9 mouse cellular contexts compared by ENCODE assay signal in the genomic region with DNA sequence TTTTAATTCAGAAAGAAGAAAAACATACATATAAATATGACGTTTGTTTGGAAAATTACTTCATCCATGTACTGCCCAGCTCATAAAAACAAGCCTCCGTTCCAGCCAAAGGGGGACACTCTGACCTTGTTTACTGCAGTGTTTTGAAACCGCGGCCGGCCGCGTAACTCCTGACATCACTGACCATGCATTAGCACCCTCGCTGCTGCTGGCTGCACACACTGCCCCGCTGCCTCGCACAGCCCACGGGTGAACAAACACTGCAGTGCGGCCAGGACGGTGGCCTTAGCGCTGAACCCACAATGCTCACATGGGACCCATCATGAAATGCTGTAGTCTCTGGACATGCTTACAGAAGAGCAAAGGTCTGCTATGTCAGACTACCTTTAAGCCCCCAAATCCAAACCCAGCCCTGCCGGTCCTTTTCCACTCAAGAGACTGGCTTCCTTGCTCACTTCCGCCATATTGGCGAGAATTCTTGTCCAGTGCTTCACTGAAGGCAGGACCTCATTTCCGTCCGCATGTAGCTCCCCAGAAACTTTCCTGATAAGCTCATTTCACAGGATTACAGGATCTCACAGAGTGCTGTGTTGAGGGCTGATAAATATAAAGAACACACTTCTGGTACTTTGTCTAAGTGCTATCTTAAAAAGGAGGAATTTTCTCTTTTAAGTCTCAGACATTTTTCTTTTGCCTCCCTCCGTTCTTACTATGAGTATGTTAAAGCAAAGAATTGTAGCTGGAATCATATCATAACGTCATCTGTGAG.
A peak's percentile ranks its signal among the peaks of the same experiment; 100 is the strongest.
DNase-seq lines count a peak whose midpoint lies in the region; ATAC-seq and TF ChIP-seq lines count a peak whose summit lies in the region.
"Had no signal": no experiment of that assay in that cellular context is flagged by ENCODE, and none has a peak within 500 bp of the region (broad histone marks: within the 10 kb centered on the region; RNA-seq: fewer than 3 reads in every experiment).

No protein-coding gene starts in this region.

- H3K9ac ChIP-seq in heart, embryonic 13.5 days, result no peak overlapping the region
- peak overlapping the region; percentile 25; the same call in 1 of the 2 replicates for H3K9ac ChIP-seq in liver, embryonic 14.5 days (replicated peaks)

- peak overlapping the region; percentile 23 for H3K4me3 ChIP-seq in left cerebral cortex, adult 2 months
- no peak overlapping the region for H3K4me3 ChIP-seq in heart, embryonic 13.5 days
- H3K4me3 ChIP-seq in liver, embryonic 14.5 days (ENCODE audit: insufficient read depth in 1 of 2, low read depth in 2 of 2, low read length in 2 of 2), result peak overlapping the region; percentile 6 to 7; a peak in 2 of 4 replicates

- no peaks in the 10 kb centered on the region for H3K36me3 ChIP-seq in heart, embryonic 13.5 days
- no peaks in the 10 kb centered on the region for H3K36me3 ChIP-seq in liver, embryonic 14.5 days (replicated peaks; ENCODE audit: control insufficient read depth, insufficient read depth, low read depth)

- peaks cover 9% of the 10 kb centered on the region; the same call in 1 of the 2 replicates for H3K9me3 ChIP-seq in heart, embryonic 13.5 days
- H3K9me3 ChIP-seq in liver, embryonic 14.5 days (ENCODE audit: control insufficient read depth, low read length), result peaks cover 2% of the 10 kb centered on the region; the same call in 1 of the 2 replicates

- H3K4me2 ChIP-seq in heart, embryonic 13.5 days, result peak overlapping the region; percentile 47
- peak overlapping the region; percentile 63 for H3K4me2 ChIP-seq in liver, embryonic 14.5 days (ENCODE audit: low read depth)

- no peak for TF ChIP-seq EP300 in liver, embryonic 14.5 days (IDR thresholded peaks at IDR 0.05; ENCODE audit: low read depth)

- H3K4me1 ChIP-seq in heart, embryonic 13.5 days, result peaks cover 48% of the 10 kb centered on the region
- H3K4me1 ChIP-seq in liver, embryonic 14.5 days (replicated peaks; ENCODE audit: control insufficient read depth in 2 of 2, insufficient read depth in 2 of 2, low read length in 1 of 2), result peaks cover 31 to 47% of the 10 kb centered on the region in 2 experiments

- intact Hi-C loops in left cerebral cortex, adult 2 months (cut with DNase I), result no loop called here

- DNase-seq in left cerebral cortex, adult 2 months (ENCODE audit: extremely low spot score in 1 of 2, low spot score in 2 of 2), result peak in 1 of 2 experiments; percentile 32
- DNase-seq in left cerebral cortex, adult 9 months (ENCODE audit: low spot score in 2 of 2), result no peak
- no peak for DNase-seq in liver, embryonic 14.5 days (ENCODE audit: low read depth in 3 of 3, low spot score in 3 of 3)
- peak; percentile 69 for DNase-seq in skeletal muscle tissue, adult 2 months (ENCODE audit: low read depth, low spot score)
- no peak for DNase-seq in cerebellum, postnatal 36 days
- no peak for DNase-seq in cerebellum, postnatal 14 days
- no peak for DNase-seq in yolk sac, embryonic 10.5 days (ENCODE audit: low spot score)
- DNase-seq: thymus, adult 18-20 months had no signal

- ATAC-seq in heart, embryonic 13.5 days (ENCODE audit: extremely low read depth, insufficient number of reproducible peaks, low FRiP score, low TSS enrichment), result no peak
- peak; percentile 56 for ATAC-seq in liver, embryonic 14.5 days (ENCODE audit: insufficient read depth)

- H3K27me3 ChIP-seq in heart, embryonic 13.5 days (replicated peaks), result no peaks in the 10 kb centered on the region
- H3K27me3 ChIP-seq in liver, embryonic 14.5 days (ENCODE audit: control insufficient read depth, insufficient read depth, low read length), result no peaks in the 10 kb centered on the region

- H3K27ac ChIP-seq in left cerebral cortex, adult 2 months, result peak overlapping the region; percentile 68
- H3K27ac ChIP-seq in heart, embryonic 13.5 days (replicated peaks), result peak overlapping the region; percentile 67
- H3K27ac ChIP-seq in liver, embryonic 14.5 days, result peak overlapping the region; percentile 58

- TF ChIP-seq CTCF in left cerebral cortex, adult 2 months (IDR thresholded peaks at IDR 0.05), result no peak
- TF ChIP-seq CTCF in liver, embryonic 14.5 days (IDR thresholded peaks at IDR 0.05; ENCODE audit: low read depth), result no peak

- 72% methylated on average over 21 of the region's 21 CpGs for WGBS in heart, embryonic 13.5 days
- WGBS in liver, embryonic 14.5 days (ENCODE audit: insufficient replicate concordance), result 68% methylated on average over 21 of the region's 21 CpGs
